Mouse (Mus musculus): ENCODE data around the gene Creb3l2. TPM values are rescaled to one million over a fixed set of nuclear protein-coding genes. Genes with fewer than 3 reads are reported as not detected.

Creb3l2 gene
- polyA plus RNA-seq, 1 experiment: 8.8 TPM

- Histone ChIP-seq H3K36me3 (ENCODE audit: control insufficient read depth, insufficient read depth) (no peaks in the 10 kb centered on the region), H3K4me3 (ENCODE audit: insufficient read depth, poor library complexity, severe bottlenecking) (no peak overlapping the region), H3K27me3 (ENCODE audit: control insufficient read depth, insufficient read depth, insufficient read length) (peaks cover 7% of the 10 kb centered on the region), H3K79me2 (ENCODE audit: control insufficient read depth, insufficient read depth) (no peaks in the 10 kb centered on the region), H3K79me3 (ENCODE audit: low read depth) (no peaks in the 10 kb centered on the region), H3ac (ENCODE audit: control insufficient read depth, insufficient read length, low read depth) (no peak overlapping the region)
- TF ChIP-seq FOSL1 (IDR thresholded peaks at IDR 0.05; ENCODE audit: insufficient read depth, low read length, poor library complexity, severe bottlenecking) (no peak), CEBPB (IDR thresholded peaks at IDR 0.05; ENCODE audit: low read depth) (no peak), CTCF (IDR thresholded peaks at IDR 0.05; ENCODE audit: control insufficient read depth, insufficient read depth, insufficient read length) (no peak), MYOG (IDR thresholded peaks at IDR 0.05; ENCODE audit: control insufficient read depth, extremely low read depth, insufficient read length) (no peak), USF1 (IDR thresholded peaks at IDR 0.05; ENCODE audit: low read depth) (no peak), MYOD1 (IDR thresholded peaks at IDR 0.05; ENCODE audit: control insufficient read depth, insufficient read length, low read depth) (no peak), MAX (IDR thresholded peaks at IDR 0.05) (no peak)
These were observed 131.3 kb downstream of the Creb3l2 start for GRCm38 (mm10) chr6:37310601-37311000.

- H3K79me2 ChIP-seq (ENCODE audit: control insufficient read depth, insufficient read depth): no peaks in the 10 kb centered on the region
- H3K4me3 ChIP-seq (ENCODE audit: insufficient read depth, poor library complexity, severe bottlenecking): no peak overlapping the region
- no peaks in the 10 kb centered on the region for H3K36me3 ChIP-seq (ENCODE audit: control insufficient read depth, insufficient read depth)
- H3ac ChIP-seq (ENCODE audit: control insufficient read depth, insufficient read length, low read depth): no peak overlapping the region
- peaks cover 4% of the 10 kb centered on the region for H3K27me3 ChIP-seq (ENCODE audit: control insufficient read depth, insufficient read depth, insufficient read length)
- no peaks in the 10 kb centered on the region for H3K79me3 ChIP-seq (ENCODE audit: low read depth)
- TF ChIP-seq CEBPB (IDR thresholded peaks at IDR 0.05; ENCODE audit: low read depth): no peak
- TF ChIP-seq MYOD1 (IDR thresholded peaks at IDR 0.05; ENCODE audit: control insufficient read depth, insufficient read length, low read depth): no peak
- TF ChIP-seq FOSL1 (IDR thresholded peaks at IDR 0.05; ENCODE audit: insufficient read depth, low read length, poor library complexity, severe bottlenecking): no peak
- TF ChIP-seq MAX (IDR thresholded peaks at IDR 0.05): no peak
- no peak for TF ChIP-seq USF1 (IDR thresholded peaks at IDR 0.05; ENCODE audit: low read depth)
- TF ChIP-seq MYOG (IDR thresholded peaks at IDR 0.05; ENCODE audit: control insufficient read depth, extremely low read depth, insufficient read length): no peak
These were observed 135.3 kb downstream of the Creb3l2 start for GRCm38 (mm10) chr6:37306616-37307015.

DNA sequence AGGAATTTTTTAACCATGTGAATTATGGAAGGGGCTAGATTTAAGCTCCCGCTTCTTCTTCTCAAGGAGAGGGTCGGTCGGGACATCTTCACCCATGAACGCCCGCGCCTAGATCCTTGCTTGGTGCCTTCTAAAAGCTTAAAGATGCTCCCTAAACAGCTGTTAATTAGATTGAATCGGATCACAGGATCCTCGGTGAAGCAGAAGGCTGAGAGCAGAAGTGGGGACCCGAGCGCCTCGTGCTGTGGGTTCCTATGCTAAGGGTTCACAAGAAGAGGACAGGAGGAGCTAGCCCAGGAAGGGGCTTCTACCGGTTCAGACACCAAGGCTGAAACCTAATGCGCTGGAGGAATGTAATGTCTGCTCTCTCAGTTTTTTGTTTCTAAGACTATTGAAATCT lies 141.5 kb downstream of the Creb3l2 start:
- TF ChIP-seq MYOG (IDR thresholded peaks at IDR 0.05; ENCODE audit: control insufficient read depth, extremely low read depth, insufficient read length) (no peak), FOSL1 (IDR thresholded peaks at IDR 0.05; ENCODE audit: insufficient read depth, low read length, poor library complexity, severe bottlenecking) (no peak), CTCF (IDR thresholded peaks at IDR 0.05; ENCODE audit: control insufficient read depth, insufficient read depth, insufficient read length) (no peak), CEBPB (IDR thresholded peaks at IDR 0.05; ENCODE audit: low read depth) (no peak), MAX (IDR thresholded peaks at IDR 0.05) (no peak), USF1 (IDR thresholded peaks at IDR 0.05; ENCODE audit: low read depth) (no peak), MYOD1 (IDR thresholded peaks at IDR 0.05; ENCODE audit: control insufficient read depth, insufficient read length, low read depth) (no peak)
- Histone ChIP-seq H3K27me3 (ENCODE audit: control insufficient read depth, insufficient read depth, insufficient read length) (peaks cover 42% of the 10 kb centered on the region), H3K36me3 (ENCODE audit: control insufficient read depth, insufficient read depth) (no peaks in the 10 kb centered on the region), H3K79me2 (ENCODE audit: control insufficient read depth, insufficient read depth) (no peaks in the 10 kb centered on the region), H3K4me3 (ENCODE audit: insufficient read depth, poor library complexity, severe bottlenecking) (no peak overlapping the region), H3K79me3 (ENCODE audit: low read depth) (no peaks in the 10 kb centered on the region), H3ac (ENCODE audit: control insufficient read depth, insufficient read length, low read depth) (no peak overlapping the region)

GRCm38 (mm10) chr6:37299562-37300390 lies 142.2 kb downstream of the Creb3l2 start, which contains the start of gene Dgki:
Dgki (minus strand) TSS chr6:37300184.
- H3K27me3 ChIP-seq (ENCODE audit: control insufficient read depth, insufficient read depth, insufficient read length): peaks cover 46% of the 10 kb centered on the region

GRCm38 (mm10) chr6:37298982-37299381 lies 143.0 kb downstream of the Creb3l2 start:
- Histone ChIP-seq H3K79me2 (ENCODE audit: control insufficient read depth, insufficient read depth) (no peaks in the 10 kb centered on the region), H3K27me3 (ENCODE audit: control insufficient read depth, insufficient read depth, insufficient read length) (peaks cover 46% of the 10 kb centered on the region), H3K4me3 (ENCODE audit: insufficient read depth, poor library complexity, severe bottlenecking) (no peak overlapping the region), H3ac (ENCODE audit: control insufficient read depth, insufficient read length, low read depth) (no peak overlapping the region), H3K79me3 (ENCODE audit: low read depth) (no peaks in the 10 kb centered on the region), H3K36me3 (ENCODE audit: control insufficient read depth, insufficient read depth) (no peaks in the 10 kb centered on the region)
- TF ChIP-seq CEBPB (IDR thresholded peaks at IDR 0.05; ENCODE audit: low read depth): no peak
- TF ChIP-seq CTCF (IDR thresholded peaks at IDR 0.05; ENCODE audit: control insufficient read depth, insufficient read depth, insufficient read length): no peak
- TF ChIP-seq USF1 (IDR thresholded peaks at IDR 0.05; ENCODE audit: low read depth): no peak
- no peak for TF ChIP-seq FOSL1 (IDR thresholded peaks at IDR 0.05; ENCODE audit: insufficient read depth, low read length, poor library complexity, severe bottlenecking)
- TF ChIP-seq MYOG (IDR thresholded peaks at IDR 0.05; ENCODE audit: control insufficient read depth, extremely low read depth, insufficient read length): no peak
- no peak for TF ChIP-seq MYOD1 (IDR thresholded peaks at IDR 0.05; ENCODE audit: control insufficient read depth, insufficient read length, low read depth)

More at GRCm38 (mm10) chr6:37299562-37300390, 142.2 kb downstream of the Creb3l2 start, which contains the start of gene Dgki:
- Histone ChIP-seq H3K79me2 (ENCODE audit: control insufficient read depth, insufficient read depth) (no peaks in the 10 kb centered on the region), H3K4me3 (ENCODE audit: insufficient read depth, poor library complexity, severe bottlenecking) (no peak within 1 kb of the TSS), H3K79me3 (ENCODE audit: low read depth) (no peaks in the 10 kb centered on the region), H3ac (ENCODE audit: control insufficient read depth, insufficient read length, low read depth) (no peak within 1 kb of the TSS), H3K36me3 (ENCODE audit: control insufficient read depth, insufficient read depth) (no peaks in the 10 kb centered on the region)
- no peak for TF ChIP-seq MYOD1 (IDR thresholded peaks at IDR 0.05; ENCODE audit: control insufficient read depth, insufficient read length, low read depth)
- no peak for TF ChIP-seq USF1 (IDR thresholded peaks at IDR 0.05; ENCODE audit: low read depth)
- TF ChIP-seq CEBPB (IDR thresholded peaks at IDR 0.05; ENCODE audit: low read depth): no peak
- TF ChIP-seq MAX (IDR thresholded peaks at IDR 0.05): no peak
